Mouse (Mus musculus) olfactory bulb, adult 2 months (tissue): Measurements from ENCODE around the gene Susd5.

ENCODE experiments used
- CTCF ChIP-seq: fragments of 200-500 bp; IDR thresholded peaks from 2 replicates; pipeline ENCODE4 v1.5.1; 2012; ENCODE audit warnings: low read depth, mild to moderate bottlenecking, low read length, moderate library complexity; ENCODE audit not compliant: insufficient read depth
- POLR2A ChIP-seq: fragments of 200-500 bp; IDR thresholded peaks from 2 replicates; pipeline ENCODE4 v1.6.1; 2012; ENCODE audit warnings: mild to moderate bottlenecking, low read depth, low read length, moderate library complexity; ENCODE audit not compliant: insufficient read depth

- TF ChIP-seq CTCF: no peak
- TF ChIP-seq POLR2A: no peak
These were observed 41.2 kb upstream of the Susd5 start for GRCm38 (mm10) chr9:114015724-114016123.
